Mouse (Mus musculus) forebrain, postnatal 0 days (tissue): ENCODE data around the gene Matk. TPM values are rescaled to one million over a fixed set of nuclear protein-coding genes. Genes with fewer than 3 reads are reported as not detected.

Experiments used
- ATAC-seq: fragments of 200-750 bp; cut with Nextera tagmentation; 2 replicates; pipeline ENCODE4 v1.8.0; 2017; ENCODE audit warnings: mild to moderate bottlenecking, moderate library complexity
- DNase-seq: peaks from one replicate; pipeline ENCODE4 v3.0.0-alpha.2; 2015
- H3K27ac ChIP-seq: fragments of 300-500 bp; sonication (generic); 2 replicates; pipeline ENCODE4 v1.5.1; 2014; ENCODE audit warnings: low read depth, mild to moderate bottlenecking, antibody characterized with exemption, low read length, moderate library complexity, mixed read lengths
- H3K27me3 ChIP-seq: fragments of 300-500 bp; sonication (generic); 2 replicates; pipeline ENCODE4 v1.6.1; 2014; ENCODE audit warnings: mild to moderate bottlenecking, low read length, mixed read lengths; ENCODE audit not compliant: insufficient read depth
- H3K36me3 ChIP-seq: fragments of 300-500 bp; sonication (generic); 2 replicates; pipeline ENCODE4 v1.6.1; 2014; ENCODE audit warnings: mild to moderate bottlenecking, moderate library complexity; ENCODE audit not compliant: insufficient read depth
- H3K4me1 ChIP-seq: fragments of 300-500 bp; sonication (generic); 2 replicates; pipeline ENCODE4 v1.6.1; 2014; ENCODE audit warnings: antibody characterized with exemption; ENCODE audit not compliant: insufficient read depth
- H3K4me2 ChIP-seq: fragments of 300-500 bp; sonication (generic); 2 replicates; pipeline ENCODE4 v1.6.1; 2014; ENCODE audit warnings: low read depth, mild to moderate bottlenecking, moderate library complexity
- H3K4me3 ChIP-seq: fragments of 300-500 bp; sonication (generic); 2 replicates; pipeline ENCODE4 v1.5.1; 2014; ENCODE audit warnings: low read depth, low read length, mixed read lengths
- H3K9ac ChIP-seq: fragments of 300-500 bp; sonication (generic); 2 replicates; pipeline ENCODE4 v1.6.1; 2014; ENCODE audit warnings: mild to moderate bottlenecking
- H3K9me3 ChIP-seq: fragments of 300-500 bp; sonication (generic); 2 replicates; pipeline ENCODE4 v1.6.1; 2016; ENCODE audit warnings: low read length
- CTCF ChIP-seq: sonication (generic); IDR thresholded peaks from 2 replicates; pipeline ENCODE4 v1.5.1; 2016; ENCODE audit warnings: antibody characterized with exemption, control low read depth, low read depth
- WGBS: fragments of 180-500 bp; shearing (Covaris S2); extraction: QIAGEN DNeasy Blood & Tissue Kit; methylation state at CpG from one replicate; pipeline ENCODE4 v1.1.7; 2014; 5-methylcytosine and 5-hydroxymethylcytosine counted together
- polyA plus RNA-seq: library from polyadenylated mRNA; unstranded; fragments of >200 nt; fragmentation: Nextera tagmentation; extraction: Ambion mirVana; gene quantifications from 2 replicates; pipeline ENCODE4 v1.2.1, GENCODE M21; 2015
- total RNA-seq: library from RNA; depleted of rRNA; stranded (reverse); fragments of >200 nt; gene quantifications from 2 replicates; pipeline ENCODE4 v1.2.3, GENCODE M21; 2014

Matk gene
- total and polyA plus RNA-seq, 2 experiments from 2014 or later = 79.4 to 87.3 TPM

DNA sequence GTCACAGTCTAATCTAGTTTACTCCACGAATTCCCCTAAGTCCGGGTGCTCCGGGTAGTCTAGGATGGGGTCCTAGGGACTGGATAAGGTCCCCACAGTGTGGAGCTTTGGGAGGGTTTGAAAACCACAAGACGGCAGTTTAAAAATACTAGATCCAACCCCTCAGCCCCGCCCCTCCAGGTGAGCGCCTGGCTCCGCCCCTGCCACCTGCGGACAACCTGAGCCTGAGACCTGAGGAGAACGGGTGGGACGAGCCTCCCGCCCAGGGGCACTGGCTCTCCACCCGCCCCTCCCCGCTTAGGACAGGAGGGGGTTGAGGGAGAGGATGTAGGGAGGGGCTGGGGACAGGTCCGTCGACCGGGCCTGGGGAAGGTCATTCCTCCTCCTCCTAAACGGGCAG is 32.0 kb downstream of the Matk start:
- Histone ChIP-seq H3K9me3 (no peaks in the 10 kb centered on the region), H3K36me3 (no peaks in the 10 kb centered on the region), H3K4me3 (peak overlapping the region; percentile 52), H3K4me1 (no peaks in the 10 kb centered on the region), H3K4me2 (peak overlapping the region; percentile 82), H3K27me3 (no peaks in the 10 kb centered on the region), H3K9ac (no peak overlapping the region), H3K27ac (no peak overlapping the region)
- 16% methylated on average over 17 of the region's 17 CpGs for WGBS
- DNase-seq (no peak), ATAC-seq (no peak)
- no peak for TF ChIP-seq CTCF

DNA sequence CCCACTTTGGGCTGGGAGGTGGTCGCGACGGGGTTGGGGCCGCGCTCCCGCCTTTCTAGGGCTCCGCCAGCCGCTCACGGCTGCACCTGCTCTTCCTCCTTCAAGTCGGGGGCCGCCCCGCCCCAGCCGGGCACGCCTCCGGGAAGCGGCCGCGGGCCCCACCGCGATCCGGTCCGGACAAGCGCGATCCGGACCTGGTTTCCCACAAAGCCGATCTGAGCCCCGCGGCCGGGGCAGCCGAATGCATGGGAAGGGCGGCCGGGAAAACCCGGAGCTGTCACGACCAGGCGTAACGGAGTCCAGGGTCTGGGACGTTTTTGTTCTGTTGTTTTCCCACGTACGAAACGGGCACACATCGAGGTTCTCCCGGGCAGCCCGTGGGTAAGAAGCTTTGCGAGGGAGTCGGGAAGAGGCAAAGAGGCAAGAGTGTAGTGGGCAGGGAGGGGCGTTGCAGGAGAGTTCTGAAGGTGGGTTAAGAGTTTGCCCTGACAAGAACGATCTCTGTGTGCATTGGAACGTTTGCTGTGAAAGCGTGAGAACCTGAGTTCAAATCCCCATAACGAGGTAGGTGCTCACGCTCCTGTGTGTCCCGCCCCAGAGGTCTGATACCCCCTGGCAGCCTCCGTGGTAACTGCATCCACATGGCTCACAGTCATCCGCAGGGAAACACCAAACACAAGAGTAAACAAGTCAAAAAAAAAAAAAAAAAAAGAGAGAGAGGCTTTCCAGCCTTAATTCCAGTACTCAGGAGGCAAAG is 33.1 kb downstream of the Matk start:
- no peaks in the 10 kb centered on the region for H3K36me3 ChIP-seq
- no peak overlapping the region for H3K27ac ChIP-seq
- no peaks in the 10 kb centered on the region for H3K4me1 ChIP-seq
- peak overlapping the region; percentile 54 for H3K9ac ChIP-seq
- WGBS = 1% methylated on average over 54 of the region's 54 CpGs
- H3K9me3 ChIP-seq = no peaks in the 10 kb centered on the region
- H3K4me3 ChIP-seq = peak overlapping the region; percentile 52
- peak; percentile 10; the same call in 1 of the 2 replicates for TF ChIP-seq CTCF
- peak overlapping the region; percentile 82 for H3K4me2 ChIP-seq
- ATAC-seq (peak; percentile 89), DNase-seq (peak; percentile 94)
- no peaks in the 10 kb centered on the region for H3K27me3 ChIP-seq

- ATAC-seq = no peak
- no peak for TF ChIP-seq CTCF
- no peak overlapping the region for H3K27ac ChIP-seq
- H3K27me3 ChIP-seq = no peaks in the 10 kb centered on the region
- no peak overlapping the region for H3K4me3 ChIP-seq
- no peak for DNase-seq
- H3K9me3 ChIP-seq = no peaks in the 10 kb centered on the region
- H3K4me2 ChIP-seq = no peak overlapping the region
- H3K36me3 ChIP-seq = no peaks in the 10 kb centered on the region
- no peaks in the 10 kb centered on the region for H3K4me1 ChIP-seq
- no peak overlapping the region for H3K9ac ChIP-seq
- 44% methylated on average over 6 of the region's 6 CpGs for WGBS
These were observed 33.9 kb downstream of the Matk start for GRCm38 (mm10) chr10:81286586-81286985.

DNA sequence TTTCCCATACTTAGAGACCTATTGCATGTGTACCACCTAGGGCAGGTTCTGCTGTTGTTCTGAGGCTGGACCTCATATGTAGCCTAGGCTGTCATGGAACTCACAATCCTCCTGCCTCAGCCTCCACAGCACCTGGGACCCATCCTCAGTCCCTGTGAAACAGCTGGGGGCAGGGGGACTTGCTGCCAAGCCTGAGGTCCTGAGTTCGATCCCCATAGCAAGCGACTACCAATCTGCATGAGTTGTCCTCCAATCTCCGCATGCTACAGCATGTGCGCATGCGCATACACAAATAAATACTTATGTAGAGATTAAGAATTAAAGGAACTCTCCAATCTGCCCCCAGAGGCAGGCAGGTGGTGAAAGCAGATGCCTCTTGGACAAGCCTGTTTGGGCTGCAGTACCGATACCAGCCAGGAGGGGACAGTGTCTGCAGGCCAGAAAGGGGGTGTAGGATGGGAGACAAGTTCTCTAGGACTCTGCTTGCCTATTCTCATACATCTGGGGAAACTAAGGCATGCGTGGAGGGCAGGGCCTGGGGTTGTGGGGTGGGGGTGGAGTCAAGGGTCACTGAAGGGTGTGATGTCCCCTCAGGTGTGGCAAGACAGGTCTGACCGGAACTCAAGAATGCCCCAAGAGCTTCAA is 34.9 kb downstream of the Matk start:
- H3K4me3 ChIP-seq = no peak overlapping the region
- H3K4me2 ChIP-seq = no peak overlapping the region
- H3K27me3 ChIP-seq = no peaks in the 10 kb centered on the region
- WGBS = 65% methylated on average over 8 of the region's 8 CpGs
- no peaks in the 10 kb centered on the region for H3K4me1 ChIP-seq
- H3K36me3 ChIP-seq = no peaks in the 10 kb centered on the region
- H3K27ac ChIP-seq = no peak overlapping the region
- H3K9ac ChIP-seq = no peak overlapping the region
- no peaks in the 10 kb centered on the region for H3K9me3 ChIP-seq
- ATAC-seq (no peak), DNase-seq (no peak)
- TF ChIP-seq CTCF = peak; percentile 79

GRCm38 (mm10) chr10:81288601-81289000 is 35.9 kb downstream of the Matk start:
- H3K4me3 ChIP-seq = no peak overlapping the region
- H3K4me2 ChIP-seq = no peak overlapping the region
- no peak overlapping the region for H3K9ac ChIP-seq
- H3K36me3 ChIP-seq = no peaks in the 10 kb centered on the region
- H3K4me1 ChIP-seq = no peaks in the 10 kb centered on the region
- 42% methylated on average over 6 of the region's 6 CpGs for WGBS
- H3K9me3 ChIP-seq = no peaks in the 10 kb centered on the region
- no peaks in the 10 kb centered on the region for H3K27me3 ChIP-seq
- no peak for ATAC-seq
- peak; percentile 69 for TF ChIP-seq CTCF
- no peak for DNase-seq
- H3K27ac ChIP-seq = no peak overlapping the region

DNA sequence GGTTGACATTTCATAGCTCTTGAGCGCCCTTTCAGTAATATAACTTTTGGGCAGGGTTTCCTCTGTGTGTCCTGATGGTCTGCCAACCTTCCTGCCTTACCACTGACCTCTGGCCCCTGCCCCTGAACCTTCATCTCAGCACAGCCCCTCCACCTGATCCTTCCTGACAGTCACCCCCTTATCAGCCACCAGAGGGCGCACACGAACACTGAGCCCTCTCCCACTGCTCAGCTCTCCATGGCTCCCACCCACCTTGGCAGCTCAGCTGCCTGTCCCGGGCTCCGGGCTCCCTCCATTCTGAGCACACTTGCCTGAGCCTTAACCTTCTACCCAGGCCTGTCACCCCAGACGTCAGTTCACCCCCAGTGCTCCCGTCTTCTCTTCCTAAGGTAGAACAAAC is 36.5 kb downstream of the Matk start:
- ATAC-seq (no peak), DNase-seq (peak; percentile 81)
- H3K4me2 ChIP-seq = no peak overlapping the region; the same call in 1 of the 2 replicates
- WGBS = 0% methylated on average over 7 of the region's 7 CpGs
- H3K27ac ChIP-seq = no peak overlapping the region
- TF ChIP-seq CTCF = peak; percentile 94
- H3K4me3 ChIP-seq = no peak overlapping the region
- no peak overlapping the region for H3K9ac ChIP-seq
- H3K4me1 ChIP-seq = peaks cover 4% of the 10 kb centered on the region; the same call in 1 of the 2 replicates
- H3K36me3 ChIP-seq = no peaks in the 10 kb centered on the region
- no peaks in the 10 kb centered on the region for H3K9me3 ChIP-seq
- H3K27me3 ChIP-seq = no peaks in the 10 kb centered on the region

- Histone ChIP-seq H3K27me3 (no peaks in the 10 kb centered on the region), H3K36me3 (no peaks in the 10 kb centered on the region), H3K9ac (no peak overlapping the region), H3K4me1 (peaks cover 9% of the 10 kb centered on the region), H3K27ac (no peak overlapping the region), H3K4me2 (no peak overlapping the region), H3K4me3 (no peak overlapping the region), H3K9me3 (no peaks in the 10 kb centered on the region)
- ATAC-seq (no peak), DNase-seq (no peak)
- no peak for TF ChIP-seq CTCF
- WGBS = 58% methylated on average over 14 of the region's 14 CpGs
These were observed 37.1 kb downstream of the Matk start for GRCm38 (mm10) chr10:81289811-81290210.
